Mouse (Mus musculus) gastrocnemius, postnatal 14 days (tissue): ENCODE results near the gene Helb. TPM values are rescaled to one million over a fixed set of nuclear protein-coding genes. Genes with fewer than 3 reads are reported as not detected.

Experiments
- DNase-seq: peaks from one replicate; pipeline ENCODE4 v3.0.0; 2021; ENCODE audit warnings: mixed read lengths
- intact Hi-C: fragments of 180-260 bp; cut with DNase I; formaldehyde crosslinking; loops from one replicate; pipeline ENCODE4 v1.15.1; 2025; ENCODE audit warnings: low total_unique reads
- total RNA-seq, 2 experiments: library from RNA; stranded (reverse); gene quantifications; 2 replicates each; pipeline ENCODE4 v1.2.3; 2021

Helb gene
- total RNA-seq, 2 experiments from 2014 or later, result 7.2 to 8.4 TPM

DNA sequence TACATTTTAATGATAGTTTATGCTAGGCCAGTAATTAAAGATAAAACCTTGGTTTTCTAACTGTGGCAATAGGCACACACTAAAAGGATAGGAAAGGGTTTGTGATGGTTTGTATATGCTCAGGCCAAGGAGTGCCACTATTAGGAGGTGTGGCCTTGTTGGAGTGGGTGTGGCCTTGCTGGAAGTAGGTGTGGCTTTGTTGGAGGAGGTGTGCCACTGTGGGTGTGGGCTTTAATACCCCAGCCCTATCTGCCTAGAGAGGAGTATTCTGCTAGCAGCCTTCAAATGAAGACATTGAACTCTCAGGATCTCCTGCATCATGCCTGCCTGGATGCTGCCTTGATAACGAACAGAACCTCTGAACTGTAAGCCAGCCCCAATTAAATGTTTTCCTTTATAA lies 12.0 kb downstream of the Helb start:
- DNase-seq, result no peak
- intact Hi-C loops, result no loop called here

DNA sequence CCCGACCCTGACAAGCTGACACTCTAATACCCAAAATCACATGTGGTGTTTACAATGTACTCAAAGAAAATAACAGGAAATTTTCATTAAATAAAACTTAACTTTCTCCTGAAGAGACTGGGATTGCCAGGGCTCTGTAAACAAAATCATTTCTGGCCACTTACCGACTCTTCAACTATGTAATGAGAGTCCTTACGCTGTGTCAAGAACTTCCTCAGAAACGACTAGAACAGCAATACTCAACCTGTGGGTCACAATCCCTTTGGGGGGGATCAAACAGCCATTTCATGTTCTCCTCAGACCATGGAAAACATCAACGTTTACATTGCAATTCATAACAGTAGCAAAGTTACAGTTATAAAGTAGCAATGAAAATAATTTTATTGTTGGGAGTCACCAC lies 15.2 kb downstream of the Helb start:
- no peak for DNase-seq
- intact Hi-C loops, result no loop called here

DNA sequence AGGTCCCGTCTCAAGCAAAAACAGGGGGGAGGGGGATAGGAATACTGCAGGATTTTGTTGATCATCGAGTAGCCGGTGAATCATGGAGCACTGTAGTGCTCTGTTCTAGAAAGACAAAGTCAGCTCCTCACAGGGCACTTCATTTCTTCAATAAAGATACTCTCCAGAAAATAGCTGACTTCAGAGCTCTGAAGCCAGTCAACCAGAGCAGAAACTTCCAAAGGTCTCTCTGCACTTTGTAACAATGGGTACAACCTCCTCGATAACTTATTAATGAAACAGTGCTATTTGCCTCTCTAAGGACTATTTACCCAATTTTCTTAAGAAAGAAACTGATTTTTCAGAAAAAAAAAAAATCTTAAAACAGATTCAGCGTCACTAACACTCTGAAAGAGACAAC lies 17.1 kb downstream of the Helb start:
- intact Hi-C loops, result no loop called here
- no peak for DNase-seq

DNA sequence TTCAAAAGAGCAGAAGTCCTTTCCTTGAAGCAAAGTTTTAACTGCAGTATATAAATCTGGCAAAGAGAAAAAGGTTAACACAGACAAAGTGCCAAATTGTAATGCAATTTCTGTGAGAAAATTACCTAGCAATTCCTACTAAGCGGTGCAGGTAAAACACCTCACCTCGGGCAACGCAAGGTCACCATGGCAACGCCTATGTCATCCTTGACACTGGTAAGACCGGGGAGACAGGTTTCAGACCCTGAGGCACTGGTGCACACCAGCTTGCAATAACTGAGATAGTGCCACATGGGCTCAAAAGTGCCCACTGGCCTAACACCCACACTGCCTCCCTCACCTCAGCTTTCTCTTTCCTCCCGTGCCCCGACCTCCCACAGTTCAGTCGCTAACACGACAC lies 17.7 kb downstream of the Helb start:
- intact Hi-C loops, result no loop called here
- no peak for DNase-seq

DNA sequence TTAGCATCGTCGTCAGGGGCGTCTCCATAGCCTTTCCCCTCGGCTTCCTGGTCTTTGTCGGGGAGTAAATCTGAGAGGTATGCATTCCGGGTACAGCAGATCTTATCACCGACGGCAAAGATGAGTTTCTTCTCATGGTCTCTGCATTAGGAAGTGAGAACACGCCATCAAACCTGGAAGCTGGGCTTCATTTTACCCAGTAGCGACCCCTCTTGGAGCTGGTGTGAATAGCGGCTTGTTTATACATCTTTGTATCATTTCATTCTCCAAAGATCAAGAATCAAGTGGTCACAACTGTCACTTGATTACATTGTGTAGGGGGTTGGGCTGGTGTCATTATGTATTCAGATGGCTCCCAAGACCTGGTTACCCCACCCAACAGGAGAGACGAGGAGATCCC lies 20.2 kb downstream of the Helb start:
- intact Hi-C loops, result no loop called here
- DNase-seq, result no peak

DNA sequence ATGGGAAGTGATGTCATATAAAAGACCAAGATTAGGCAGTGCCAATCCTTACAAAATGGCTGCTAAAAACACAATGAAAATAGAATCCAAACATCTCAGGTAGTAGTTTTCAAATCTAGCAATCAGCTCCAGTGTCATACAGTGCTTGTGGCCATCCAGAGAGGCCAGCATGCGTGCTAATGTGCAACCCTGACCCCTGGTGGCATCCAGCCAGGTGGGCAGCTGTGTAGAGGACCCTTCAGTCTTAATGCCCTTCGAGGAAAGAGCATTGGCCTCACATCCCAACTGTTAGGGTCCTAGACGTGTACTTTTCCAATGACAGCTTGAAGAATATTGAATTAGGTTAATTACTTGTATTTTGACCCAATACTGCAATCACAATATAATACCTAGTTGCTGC lies 34.9 kb downstream of the Helb start:
- intact Hi-C loops, result no loop called here
- DNase-seq, result no peak

DNA sequence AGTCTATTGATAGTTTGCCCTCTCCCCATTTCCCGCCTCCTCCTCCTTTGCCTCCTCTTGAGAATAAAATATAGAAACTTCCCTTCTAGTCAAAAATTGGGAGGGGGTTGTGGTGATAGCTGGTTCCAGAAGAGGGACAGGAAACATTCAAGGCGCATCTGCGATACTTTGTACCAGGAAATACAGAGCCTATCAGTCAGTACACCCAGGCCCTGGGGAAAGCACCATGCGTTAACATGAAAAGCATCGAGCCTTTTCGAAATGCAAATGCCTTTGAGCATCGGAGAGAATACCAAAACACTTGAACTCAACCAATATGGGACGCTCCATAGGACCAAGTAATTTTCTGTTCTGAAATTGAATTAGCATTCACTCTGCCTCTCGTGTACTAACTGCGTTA lies 46.5 kb downstream of the Helb start:
- intact Hi-C loops, result loop anchor here (5.0 kb wide), 1 partner anchor 56 kb away; no protein-coding TSS in a partner anchor
- DNase-seq, result no peak

DNA sequence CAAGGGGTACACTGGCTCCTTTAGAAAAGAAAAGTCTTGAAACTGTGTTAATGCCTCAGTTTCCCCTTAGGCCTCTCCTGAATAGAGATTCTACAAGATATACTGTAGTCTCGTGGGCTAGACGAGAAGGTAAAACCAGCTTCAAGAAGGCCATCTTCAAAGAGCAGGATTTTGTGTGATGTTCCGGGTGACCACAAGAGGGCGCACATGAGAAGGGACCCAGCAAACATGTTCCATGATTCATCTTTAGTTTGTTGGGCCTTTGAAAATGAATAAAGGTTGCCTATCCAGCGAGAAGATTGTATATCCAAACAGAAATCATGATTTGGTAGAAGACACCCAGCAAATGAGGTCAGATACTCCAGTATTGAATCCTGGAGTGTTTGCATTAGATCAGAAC lies 48.4 kb downstream of the Helb start:
- intact Hi-C loops, result no loop called here
- DNase-seq, result peak; percentile 33

DNA sequence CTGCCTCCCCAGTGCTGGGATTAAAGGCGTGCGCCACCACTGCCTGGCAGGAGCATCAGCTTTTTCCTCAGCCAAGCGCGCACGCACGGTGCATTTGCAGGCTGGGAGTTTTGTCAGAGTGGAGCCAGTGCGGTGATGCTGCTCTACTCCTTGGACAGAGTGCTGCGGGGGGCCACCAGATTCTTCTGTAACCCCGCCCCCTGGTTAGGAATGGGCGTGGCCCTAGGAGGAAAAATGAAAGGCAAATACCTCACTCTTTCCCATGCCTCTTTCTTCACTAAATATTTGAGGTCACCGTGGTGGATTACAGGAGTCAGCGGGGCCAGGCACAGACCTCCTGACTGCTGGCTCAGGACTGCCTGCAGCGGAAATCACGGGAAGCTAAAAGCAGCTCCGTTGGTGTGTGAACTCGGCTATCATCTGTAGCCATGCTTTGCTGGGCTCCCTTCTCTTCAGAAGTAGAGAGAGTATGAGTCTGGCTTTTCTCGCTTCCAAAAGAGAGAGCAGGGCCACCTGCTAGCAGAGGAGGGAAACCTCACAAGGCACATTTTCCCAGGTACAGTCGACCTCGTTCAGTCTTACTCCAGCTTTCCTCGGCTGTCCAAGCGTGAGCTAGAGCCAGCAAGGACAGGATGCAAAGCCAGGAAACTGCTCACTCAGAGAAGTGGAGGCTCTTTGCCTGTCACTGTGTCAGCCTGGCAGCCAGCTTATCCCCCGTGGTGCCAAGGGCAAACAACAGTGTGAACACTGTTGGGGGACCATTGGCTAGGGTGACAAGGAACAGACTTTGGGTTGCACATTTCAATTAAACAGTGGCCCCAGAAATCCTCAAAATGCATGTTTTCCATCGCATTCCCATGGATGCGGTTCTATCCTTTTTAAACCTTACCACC lies 51.3 kb downstream of the Helb start:
- intact Hi-C loops, result no loop called here
- no peak for DNase-seq

DNA sequence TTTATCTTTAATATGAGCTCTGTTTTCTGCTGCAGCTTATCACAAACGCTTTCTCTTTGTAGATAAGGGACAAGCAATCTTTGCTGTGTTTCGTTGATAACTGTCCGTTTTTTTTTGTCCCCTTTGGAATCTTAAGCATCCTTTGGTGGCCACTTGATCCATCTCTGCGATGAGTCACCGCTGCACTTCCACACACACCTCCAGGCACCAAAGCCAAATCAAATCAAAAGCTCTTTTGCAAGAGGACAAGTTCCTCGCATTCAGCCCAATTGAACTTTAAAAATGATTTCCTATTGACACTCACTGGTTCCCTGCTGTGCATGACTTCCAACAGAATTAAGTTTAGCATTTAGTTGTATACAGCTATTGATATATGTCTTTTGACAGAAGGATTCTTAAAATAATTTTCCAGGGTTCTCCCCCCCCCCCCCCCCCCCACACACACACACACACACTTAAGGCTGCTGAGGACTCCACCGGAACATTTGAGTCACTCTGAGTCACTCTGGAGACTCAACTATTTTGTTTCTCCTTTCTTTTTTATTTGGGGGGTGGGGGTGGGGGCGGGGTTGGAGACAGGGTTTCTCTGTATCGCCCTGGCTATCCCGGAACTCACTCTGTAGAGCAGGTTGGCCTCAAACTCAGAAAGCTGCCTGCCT lies 52.1 kb downstream of the Helb start:
- intact Hi-C loops, result no loop called here
- DNase-seq, result no peak

DNA sequence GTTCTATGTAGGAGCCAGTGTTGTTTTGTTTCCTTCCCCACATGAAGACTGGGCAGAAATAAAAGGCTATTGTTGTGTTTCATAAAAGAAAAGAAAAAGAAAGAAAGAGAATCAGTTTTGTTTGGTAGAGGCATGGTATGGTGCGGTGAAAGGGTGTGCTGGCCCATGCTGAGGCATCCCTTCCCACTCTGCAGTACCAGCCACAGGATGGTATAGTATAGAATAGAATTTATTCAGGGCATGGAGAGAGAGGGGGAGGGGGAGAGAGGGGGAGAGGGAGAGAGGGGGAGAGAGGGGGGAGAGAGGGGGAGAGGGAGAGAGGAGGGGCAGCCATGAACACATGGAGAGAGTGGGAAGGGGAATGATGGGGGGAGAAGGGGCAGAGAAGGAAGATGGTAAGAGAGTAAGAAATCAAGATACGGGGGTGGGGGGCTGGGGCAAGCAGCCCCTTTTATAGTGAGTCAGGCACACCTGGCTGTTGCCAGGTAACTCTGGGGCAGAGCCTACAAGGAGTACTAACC lies 68.0 kb downstream of the Helb start:
- DNase-seq, result no peak
- intact Hi-C loops, result no loop called here

DNA sequence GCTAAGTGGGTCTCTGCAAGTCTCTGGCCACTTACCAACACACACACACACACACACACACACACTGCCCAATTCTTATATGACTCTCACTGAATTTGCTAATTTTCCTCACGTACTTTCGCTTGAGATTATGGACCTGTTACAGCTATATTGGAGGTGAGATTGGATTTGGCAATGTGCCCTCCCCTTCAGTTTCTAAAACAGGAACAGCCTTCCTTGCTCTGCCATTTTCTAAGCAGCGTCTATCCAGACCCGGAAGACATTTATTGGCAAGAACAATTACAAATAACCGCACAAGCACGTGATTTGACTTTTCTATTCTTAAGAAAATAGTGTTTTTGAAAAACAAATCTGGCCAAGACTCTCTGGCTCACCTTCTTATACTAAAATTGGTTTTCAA lies 68.5 kb downstream of the Helb start:
- no peak for DNase-seq
- intact Hi-C loops, result no loop called here

DNA sequence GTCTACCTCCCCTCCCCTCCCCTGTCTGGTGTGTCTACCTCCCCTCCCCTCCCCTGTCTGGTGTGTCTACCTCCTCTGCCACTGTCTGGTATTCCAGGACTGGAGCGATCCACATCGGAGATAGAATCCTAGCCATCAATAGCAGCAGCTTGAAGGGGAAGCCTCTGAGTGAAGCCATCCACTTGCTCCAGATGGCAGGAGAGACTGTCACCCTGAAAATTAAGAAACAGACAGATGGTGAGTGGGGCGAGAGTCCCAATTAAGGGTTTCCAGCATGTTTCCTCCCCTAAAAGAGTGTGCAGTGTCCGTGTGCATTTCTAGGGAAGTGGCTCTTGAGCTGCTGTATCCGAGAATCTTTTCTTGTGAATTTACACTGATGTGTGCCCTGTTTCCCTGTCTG lies 74.6 kb downstream of the Helb start:
- intact Hi-C loops, result no loop called here

DNA sequence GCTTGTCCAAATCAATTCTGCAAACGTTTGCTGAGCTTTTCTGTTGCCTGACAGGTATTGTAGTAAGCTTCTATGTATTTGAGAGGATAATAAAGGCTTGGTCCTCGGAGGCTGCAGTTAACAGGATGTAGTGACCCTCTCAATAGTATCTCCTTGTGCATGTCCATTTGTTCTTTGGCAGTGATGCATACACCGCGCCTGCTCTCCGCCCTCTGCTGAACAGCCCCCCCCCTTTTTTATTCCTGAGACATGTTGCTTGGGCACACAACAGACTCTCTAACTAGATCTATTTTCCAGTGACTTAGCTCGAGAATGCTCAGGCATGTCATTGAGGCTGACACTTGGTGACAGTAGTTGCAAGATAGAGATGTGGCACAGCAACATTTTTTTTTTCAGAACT lies 77.0 kb downstream of the Helb start:
- no peak for DNase-seq
- intact Hi-C loops, result no loop called here

More for the DNA sequence above, 74.6 kb downstream of the Helb start:
- DNase-seq, result no peak

DNA sequence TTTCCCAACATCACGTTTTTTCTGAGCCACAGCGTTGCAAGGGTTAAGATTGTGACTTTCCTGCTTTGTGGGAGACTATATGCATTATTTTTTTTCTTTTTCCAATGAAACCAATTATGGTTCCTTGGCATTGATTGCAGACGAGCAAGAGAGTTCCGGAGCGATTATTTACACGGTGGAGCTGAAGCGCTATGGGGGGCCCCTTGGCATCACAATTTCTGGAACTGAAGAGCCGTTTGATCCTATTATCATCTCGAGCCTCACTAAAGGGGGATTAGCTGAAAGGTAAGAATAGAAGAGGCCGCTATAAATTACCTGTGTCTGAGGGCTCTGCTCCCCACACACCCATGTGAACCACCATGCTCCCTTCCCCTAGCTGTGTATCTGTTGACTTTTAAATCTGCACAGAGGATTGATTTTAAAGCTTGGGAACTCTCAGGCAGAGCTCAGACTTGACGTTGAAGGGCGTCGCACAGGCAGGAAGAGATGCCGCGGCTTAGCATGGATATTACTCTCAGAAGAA lies 77.5 kb downstream of the Helb start:
- no peak for DNase-seq
- intact Hi-C loops, result no loop called here

DNA sequence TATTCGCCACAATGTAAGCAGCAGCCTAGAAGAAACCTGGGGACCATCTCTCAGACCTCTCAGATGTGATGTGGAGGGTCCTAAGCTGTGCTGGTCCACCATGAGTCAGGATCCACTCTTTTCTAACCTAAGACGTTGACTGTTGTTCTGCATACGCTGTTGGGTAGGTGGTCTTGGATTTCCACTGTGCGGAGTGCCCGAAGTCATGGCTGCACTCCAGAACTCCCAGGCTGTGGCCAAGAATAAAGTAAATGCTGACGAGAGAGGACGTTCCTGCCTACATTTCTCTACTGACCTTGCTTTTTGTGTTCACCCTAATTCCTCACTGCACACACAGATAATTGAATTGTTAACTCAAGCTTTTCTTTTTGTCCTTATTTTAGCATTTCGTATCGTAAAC lies 78.9 kb downstream of the Helb start:
- DNase-seq, result no peak
- intact Hi-C loops, result no loop called here

Other genes with a start within 250 kb of the Helb start
- gene Tmbim4, start 88.6 kb upstream of the Helb start, total RNA-seq, result 10 to 100 TPM; 62.4 to 62.7 TPM
- gene Irak3, start 89.1 kb upstream of the Helb start, total RNA-seq, result 1 to 10 TPM; 2.4 to 2.9 TPM
- gene Llph, start 114.1 kb upstream of the Helb start, total RNA-seq, result 10 to 100 TPM; 12.2 to 15.1 TPM